Mouse (Mus musculus) urinary bladder, postnatal 25 days (tissue): ENCODE data around the gene Mtr.

Experiments
- DNase-seq: peaks from one replicate; pipeline ENCODE4 v3.0.0; 2022; ENCODE audit warnings: low spot score

Mtr gene

DNA sequence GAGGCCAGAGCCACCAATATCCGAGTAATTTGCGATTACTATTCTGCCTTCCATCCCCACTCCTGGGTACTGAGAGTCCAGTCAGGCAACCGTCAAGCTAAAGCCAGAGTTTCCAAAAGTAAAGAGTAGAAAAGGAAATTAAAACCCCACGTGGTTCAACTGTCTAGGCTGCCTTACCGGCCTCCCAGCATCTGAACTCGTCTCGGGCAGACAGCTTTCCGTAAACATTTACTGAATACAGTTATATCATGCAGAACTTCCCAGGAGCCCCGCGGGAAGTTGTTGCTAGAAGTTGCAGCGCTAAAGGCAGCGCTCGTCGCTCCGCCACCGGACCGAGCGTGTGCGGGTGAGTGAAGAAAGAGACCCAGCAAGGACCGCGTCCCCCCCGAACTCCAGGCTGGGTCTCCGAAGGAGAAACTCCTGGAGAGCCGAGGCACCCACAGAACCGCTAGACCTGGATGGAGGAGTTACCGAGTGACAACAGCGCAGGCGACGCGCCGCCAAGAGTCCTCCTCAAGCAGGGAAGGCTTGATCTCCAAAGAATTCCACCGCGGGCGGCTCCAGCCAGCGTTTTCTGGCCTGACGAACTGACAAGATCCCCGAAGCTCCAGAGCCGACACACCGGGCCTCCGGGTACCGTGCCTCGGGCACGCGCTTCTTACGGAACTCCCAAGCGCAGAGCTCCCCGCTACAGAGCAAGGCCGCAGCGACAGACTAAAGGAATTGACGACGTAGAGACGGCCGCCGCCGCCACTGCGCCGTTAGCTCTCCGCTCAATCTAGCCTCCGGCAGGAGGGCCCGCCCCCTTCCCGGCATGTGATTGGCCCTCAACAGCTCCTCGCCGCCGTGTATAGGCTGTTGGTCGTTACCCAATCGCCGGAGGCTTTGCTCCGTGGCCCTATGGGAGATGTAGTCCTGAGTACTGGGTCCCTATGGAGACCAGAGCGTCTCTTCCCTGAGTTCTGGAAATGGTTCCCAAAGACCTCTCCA lies at the start of gene Mtr:
TSS of gene Mtr (minus strand) at position 723 of the 990 bp plus-strand sequence.
- DNase-seq, result peak; percentile 90

DNA sequence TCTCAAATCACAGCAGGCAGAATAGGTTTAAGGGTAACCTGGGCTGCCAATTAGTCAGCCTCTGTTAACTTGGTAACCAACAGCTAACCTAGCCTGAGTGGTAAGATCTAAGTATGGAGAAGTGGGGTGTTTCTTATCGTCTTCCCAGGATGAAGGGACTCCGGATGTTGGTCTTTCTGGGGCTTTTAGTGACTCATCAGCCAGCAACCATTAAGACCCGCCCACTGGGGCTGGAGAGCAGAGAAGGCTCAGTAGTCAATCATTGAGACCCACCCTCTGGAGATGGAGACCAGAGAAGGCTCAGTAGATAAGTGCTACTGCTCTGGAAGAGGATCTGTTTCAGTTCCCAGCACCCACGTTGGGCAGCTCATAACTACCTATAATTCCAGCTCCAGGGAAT lies 49.4 kb upstream of the Mtr start:
- DNase-seq, result no peak

DNA sequence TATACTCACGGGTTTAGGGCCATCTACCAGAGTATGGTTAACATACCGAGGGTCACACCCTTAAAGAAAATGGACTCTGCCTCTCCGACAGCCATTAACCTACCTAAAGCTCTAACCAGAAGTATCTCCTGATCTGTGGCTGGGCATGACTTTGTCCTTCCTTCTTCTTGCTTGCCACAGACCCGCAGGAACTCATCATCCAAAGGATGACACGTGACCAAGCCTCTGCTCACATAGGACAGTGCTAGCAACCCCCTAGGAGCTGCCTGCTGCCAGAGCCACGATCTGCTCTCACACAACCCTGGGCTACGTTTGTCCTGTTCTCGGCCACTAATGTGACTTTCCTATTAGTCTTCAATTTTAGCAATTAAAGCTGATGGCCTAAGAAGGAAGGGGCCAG lies 47.6 kb upstream of the Mtr start:
- no peak for DNase-seq

DNA sequence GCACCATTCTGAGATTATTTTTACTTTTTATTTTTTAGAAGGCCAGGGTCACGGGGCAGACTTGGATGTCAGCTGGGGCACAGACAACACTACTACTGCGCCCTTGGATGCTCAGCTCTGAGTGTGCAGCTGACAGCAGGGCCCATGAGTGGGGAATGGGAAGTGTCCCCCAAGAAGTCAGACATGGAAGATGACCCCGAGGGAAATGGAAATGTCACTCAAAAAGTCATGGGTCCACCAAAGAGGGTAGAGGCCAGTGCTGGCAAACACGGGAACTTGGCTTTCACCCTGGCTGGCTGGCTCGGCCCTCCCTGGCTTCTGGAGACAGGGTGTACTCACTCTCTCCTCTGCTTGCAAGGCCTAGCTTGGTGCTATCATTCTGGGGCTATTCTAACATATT lies 47.1 kb upstream of the Mtr start:
- no peak for DNase-seq

DNA sequence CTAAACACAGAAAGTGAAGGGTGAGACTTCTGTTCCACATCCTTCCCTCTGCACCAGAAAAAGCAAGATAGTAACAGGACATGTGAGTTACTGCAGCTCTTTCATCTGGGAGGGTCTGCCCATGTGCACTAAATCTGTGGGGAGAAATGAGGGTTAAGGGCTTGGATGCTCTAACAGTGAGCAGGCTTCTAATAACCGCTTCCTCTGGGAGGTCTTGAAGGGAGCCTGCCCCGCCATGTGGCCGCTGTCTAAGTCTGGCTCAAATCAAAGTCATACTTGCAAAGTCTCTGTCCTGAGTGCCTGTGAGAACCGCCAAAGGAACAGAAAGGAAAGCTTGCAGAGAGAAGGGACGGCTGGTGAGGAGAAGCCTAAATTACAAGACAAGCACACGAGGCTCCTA lies 39.9 kb upstream of the Mtr start:
- DNase-seq, result no peak

DNA sequence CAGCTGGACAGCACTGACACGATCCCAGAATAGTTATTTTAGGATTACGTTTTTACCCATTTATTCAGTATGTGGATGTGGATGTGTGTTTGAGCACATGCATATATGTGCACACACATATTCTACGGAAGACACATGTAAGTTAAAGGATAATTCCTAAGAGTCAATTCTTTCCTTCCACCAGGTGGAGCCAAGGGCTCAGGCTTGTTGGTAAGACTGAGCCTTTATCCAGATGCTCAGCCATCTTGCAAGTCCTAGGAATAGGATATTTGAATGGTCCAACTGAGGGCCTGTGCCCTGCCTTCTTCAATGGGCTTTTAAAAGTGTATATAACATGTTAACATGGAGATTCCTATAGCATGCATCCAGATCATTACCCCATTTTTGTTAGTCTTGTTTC lies 38.8 kb upstream of the Mtr start:
- no peak for DNase-seq

DNA sequence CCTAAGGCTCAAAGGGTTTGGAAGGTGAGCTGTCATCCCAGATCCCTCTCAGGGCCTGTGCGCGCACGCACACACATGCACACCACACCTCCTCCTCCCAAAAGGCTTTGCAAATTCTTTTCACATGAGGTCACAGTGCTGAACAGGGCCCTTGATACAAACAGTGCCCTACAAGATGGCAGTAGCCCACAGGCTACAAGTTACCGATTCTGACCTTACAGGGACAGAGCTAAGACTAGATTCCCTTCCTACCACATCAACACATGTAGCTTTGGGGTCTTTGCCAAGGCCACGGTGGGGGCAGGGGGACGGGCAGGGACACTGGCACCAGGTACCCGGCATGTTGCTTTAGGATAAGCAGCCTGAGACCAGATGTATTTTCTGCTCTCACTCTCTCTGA lies 35.9 kb upstream of the Mtr start:
- no peak for DNase-seq

DNA sequence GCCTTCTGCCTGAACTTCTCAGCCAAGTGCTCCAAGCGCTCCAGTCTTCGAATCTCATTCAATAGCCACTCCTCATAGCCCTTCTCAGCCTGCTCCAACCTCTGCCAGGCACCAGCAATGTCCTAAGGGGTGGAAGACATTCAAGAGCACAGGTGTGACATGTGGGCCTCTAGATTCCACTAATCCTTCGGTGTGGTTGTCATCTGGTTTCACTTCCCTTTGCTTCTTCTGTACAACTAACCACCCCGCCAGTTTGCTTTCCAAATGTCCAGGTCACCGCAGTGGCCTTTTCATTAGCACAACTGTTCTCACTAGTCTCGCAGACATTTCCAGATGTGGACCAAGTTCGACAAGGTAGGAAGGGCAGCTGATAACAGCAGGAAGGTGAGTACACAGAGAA lies 32.8 kb upstream of the Mtr start:
- no peak for DNase-seq

DNA sequence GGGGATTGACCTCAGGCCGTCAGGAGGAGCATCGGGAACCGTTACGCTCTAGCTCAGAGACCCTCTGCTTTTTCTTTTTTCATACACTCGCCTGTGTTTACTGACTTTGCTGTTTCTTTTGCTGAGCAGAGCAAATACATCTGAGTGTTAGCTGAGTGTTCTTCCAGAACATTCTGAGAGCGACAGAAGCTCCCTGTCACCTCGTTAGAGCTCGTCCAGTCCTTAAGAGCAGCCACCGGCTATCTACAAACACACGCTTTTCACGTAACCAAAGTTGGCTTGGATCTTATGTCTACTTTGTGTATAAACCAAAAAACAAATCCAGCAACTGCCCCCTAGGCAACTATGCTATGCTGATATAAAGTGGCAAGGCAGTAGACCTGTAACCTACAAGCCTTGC lies 26.6 kb upstream of the Mtr start:
- no peak for DNase-seq

DNA sequence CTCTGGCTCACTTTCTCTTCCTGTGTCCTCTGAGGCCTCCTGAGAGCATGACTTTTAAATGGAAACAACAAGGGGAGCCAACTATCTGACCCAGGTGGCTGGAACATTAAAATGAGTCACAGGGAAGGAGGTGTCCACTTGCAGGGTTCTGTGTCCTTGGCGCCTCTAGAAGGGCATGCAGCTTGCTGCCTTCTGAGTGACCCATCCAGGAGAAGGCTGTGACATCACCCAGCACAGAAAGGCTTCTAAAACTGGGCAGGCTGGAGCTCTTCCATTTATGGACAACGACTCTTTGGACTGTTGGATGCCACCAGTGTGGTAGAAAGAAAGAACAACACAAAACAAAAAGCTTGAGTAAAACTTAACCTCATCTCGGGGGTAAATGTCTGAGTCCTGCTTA lies 25.9 kb upstream of the Mtr start:
- no peak for DNase-seq

DNA sequence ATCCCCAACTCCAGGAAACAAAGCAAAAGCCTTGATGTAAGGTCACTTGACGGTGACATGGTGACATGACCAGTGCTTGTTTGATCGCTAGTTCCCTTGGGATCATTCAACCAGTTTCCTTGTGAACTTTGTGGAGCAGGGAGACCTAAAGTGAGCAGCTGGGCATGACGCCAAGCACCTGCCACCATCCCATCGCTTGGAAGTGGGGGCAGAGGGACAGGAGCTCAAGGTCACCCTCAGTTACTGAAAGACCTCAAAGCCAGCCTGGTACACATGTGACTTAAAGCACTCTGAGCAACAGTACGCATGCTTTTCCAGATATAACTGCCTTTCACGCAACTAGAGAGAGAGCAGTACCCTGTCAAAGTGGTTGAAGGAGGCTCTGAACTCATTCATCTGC lies 16.8 kb upstream of the Mtr start:
- DNase-seq, result no peak

DNA sequence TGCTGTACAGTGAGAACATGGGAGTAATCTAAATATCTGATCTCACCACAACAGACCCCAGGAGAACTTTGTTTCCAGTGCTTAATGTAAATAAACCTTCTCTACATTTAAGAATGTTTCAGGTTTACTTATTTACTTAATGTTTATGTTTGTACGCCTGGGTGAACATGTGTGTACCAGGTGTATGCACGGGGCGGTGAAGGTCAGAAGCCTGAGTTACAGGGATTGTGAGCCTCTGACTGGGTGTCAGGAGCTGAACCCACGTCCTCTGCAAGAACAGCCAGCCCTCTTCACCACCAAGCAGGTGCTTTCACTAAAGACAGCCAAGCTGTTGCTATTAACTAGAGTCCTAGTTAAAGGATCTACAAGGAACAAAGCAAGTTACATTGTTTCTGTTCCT lies 16.3 kb upstream of the Mtr start:
- no peak for DNase-seq

DNA sequence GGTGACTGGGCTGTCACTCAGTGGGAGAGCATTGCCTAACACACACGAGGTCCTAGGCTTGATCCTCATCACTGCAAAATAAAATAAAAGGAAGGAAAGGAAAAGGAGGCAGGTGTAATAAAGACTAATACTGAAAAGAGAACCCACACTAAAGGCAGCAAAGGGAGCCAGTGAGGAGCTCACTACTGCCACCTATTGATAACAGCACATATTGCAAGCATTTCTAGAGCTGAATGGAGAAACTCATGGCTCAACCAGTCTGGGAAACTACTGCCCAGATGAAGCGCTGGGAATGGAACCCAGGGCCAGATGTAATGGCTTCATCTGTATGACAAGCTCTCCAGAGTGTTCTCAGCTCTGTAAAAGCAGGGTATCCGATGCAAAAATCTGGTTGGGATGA lies 15.0 kb upstream of the Mtr start:
- no peak for DNase-seq

DNA sequence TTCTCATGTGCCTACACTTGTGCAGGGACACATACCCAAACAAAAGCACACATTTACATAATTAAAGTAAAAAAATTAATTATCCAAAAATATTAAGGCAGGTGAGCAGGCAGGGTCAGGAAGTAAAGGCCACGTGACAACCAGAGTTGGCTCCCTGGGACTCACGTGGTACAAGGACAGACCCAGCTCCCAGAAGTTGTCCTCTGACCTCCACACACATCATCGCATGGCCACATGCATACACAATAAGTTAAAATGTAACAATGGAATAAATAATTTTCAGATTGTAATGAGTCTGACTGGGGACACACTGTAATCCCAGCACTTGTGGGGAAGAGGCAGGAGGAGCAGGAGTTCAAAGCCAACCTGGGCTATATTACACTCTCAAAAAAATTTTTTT lies 10.1 kb upstream of the Mtr start:
- DNase-seq, result no peak

DNA sequence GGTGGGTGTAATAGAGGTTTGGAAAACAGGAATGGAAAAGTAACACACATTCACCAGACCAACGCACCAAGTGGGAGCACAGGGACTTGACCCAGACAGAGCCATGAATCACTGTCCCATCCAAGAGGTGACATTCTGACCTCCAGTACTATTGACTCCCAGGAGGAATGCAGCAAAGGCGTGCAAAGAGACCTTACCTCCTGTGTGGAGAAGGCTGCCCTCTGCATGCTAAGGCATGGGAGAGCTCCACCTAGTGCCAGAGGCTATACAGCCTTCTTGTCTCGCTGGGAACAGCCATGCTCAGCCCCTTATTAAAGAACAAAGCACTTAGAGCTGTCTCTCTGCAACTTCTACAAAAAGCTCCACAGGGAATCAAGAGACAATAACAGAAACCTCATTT lies 9.2 kb upstream of the Mtr start:
- DNase-seq, result no peak

DNA sequence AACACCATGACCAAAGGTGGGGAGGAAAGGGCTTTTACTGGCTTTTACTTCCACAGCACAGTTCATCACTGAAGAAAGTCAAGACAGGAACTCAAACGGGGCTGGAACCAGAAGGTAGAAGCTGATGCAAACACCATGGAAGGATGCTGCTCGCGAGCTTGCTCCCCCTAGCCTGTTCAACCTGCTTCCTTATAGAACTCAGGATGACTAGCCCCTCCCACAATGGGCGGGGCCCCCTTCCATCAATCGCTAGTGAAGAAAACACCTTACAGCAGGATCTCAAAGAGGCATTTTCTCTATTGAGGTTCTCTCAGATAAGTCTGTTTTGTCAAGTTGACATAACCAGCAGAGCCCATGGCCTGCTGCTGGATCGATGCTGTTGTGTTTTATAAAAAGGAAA lies 6.1 kb upstream of the Mtr start:
- DNase-seq, result no peak

DNA sequence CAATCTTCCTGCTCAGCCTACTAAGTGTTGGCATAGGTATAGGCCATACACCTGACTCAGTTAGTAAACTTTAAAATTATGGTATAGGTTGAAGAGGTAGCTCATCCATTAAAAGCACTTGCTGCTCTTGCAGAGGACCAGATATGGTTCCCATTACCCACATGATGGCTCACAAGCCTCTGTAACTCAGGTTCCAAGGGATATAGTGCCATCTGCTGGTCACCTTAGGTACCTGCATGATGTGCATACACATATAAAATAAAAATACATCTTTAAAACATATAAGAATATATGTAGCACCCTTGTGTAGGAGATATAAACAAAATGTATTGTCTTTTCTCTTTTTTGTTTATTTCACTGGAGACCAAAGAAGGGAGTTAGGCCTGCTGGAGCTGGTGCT lies 3.6 kb upstream of the Mtr start:
- DNase-seq, result no peak

DNA sequence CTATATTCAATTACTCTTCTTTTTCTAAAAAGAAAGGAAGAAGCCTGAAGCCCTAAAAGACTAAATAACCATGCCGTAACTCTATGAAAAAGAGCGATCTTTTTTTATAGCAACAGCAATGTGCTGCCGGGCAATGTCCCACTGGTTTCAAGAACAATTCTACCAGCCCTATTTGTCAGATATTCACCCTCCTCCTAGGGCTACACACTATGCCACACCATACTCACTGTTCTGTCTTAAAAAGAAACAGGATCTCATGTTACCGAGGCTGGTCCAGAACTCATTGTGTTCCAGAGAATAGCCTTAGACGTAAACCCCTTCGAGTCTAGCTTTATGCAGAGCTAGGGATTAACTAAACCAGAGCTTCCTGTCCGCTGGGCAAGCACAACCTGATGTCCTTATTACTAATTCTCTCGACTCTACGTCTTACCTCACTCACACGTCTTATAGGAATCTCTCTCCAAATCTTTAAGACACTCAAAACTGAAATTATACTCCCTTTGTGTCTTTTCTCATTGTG lies 982 bp downstream of the Mtr start:
- no peak for DNase-seq

DNA sequence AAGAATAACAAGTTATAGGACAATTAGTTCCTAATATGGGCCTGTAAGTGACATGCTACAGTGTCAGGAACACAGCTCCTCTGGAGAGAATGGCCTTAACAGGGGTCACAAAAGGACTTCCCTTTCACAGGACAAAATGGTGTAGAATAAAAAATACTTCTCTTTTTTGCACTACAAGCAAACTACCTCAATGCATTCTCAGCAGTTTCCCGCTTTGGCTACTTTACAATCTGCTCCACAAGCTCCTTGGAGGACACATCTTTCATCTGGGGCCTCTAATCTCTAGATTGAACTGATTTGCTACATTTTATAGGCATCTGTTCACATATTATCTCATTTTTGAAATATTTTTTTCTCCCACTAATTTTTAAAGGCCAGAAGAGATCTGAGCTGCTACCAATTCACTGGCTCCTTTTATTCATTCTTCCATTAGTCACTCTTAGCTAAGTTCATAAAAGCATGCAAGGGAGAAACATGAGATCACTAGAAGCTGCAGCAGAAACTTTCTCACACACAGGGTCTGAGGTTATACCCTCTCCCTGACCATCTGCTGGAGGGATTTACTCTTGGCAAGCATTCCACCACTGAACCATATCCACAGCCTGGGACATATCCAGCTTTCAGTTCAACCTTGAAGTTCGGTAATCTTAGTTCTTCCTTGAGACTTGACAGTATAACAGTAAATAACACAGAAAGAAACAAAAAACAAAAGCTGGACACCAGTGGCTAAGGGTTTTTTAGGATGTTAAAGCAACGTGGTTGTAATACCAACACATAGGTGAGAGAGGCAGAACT lies 1.8 kb downstream of the Mtr start:
- no peak for DNase-seq

DNA sequence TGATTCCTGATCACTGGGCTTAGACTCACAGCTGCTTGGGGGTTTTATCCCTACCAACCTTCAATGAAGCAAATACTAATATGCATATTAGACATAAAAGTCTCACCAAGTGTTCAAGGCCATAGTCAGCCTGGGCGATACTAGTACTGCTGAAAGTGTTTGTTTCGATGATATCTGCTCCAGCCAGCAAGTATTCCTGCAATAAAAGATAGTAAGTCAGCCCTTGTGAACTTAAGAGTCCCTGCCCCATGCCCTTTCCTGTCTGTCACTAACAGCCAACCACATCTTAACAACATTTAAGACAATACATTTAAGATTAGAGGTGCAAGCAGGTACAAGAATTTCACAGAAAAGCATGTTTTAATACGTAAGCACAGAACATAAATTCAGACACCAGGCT lies 7.4 kb downstream of the Mtr start:
- DNase-seq, result no peak

DNA sequence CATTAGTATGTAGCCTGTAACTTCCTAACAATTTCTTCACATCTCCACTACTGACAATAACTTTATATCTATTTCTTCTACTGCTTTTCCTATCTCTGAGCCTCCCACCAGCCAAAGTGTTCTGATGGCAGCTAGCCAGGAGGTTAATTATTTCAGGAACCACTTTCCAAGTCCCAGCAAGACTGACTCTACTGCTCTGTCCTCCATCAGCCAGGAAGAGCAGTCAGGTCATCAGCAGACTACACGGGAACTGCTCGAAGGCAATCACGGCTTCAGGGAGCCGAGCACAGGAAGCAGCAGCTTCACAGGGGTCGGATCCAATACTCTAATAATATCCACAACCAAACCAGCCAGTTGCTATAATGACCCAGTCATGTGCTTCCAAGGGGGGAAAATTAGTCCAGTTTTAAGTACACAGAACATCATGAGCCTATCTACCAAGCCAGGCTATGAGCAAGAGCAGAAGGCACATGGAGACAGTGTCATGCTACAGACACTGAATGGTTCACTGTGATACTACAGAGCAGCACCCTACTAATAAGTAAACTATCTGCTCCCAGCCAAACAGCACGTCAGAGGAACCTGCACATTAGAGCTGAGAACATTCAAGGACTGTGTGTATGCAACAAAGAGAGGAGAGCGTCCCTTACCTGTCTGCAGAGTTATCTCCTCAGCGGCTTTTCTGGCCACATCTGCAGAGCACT lies 8.6 kb downstream of the Mtr start:
- DNase-seq, result no peak

DNA sequence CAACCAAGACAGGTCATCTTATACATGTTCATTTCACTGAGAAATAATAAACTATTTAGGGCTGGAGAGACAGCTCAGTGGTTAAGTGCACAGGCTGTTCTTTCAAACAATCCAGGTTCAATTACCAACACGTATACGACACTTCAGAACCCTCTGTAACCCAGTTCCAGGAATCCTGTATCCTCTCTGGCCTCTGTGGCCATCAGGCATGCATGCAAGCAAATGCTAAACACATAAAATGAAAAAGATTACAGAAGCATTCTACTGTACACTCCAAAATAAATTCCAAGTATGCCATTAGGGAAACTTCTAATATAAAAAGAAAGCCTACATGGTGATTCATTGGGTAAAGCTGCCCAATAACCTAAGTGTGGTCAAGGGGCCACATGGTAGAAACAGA lies 12.0 kb downstream of the Mtr start:
- no peak for DNase-seq

DNA sequence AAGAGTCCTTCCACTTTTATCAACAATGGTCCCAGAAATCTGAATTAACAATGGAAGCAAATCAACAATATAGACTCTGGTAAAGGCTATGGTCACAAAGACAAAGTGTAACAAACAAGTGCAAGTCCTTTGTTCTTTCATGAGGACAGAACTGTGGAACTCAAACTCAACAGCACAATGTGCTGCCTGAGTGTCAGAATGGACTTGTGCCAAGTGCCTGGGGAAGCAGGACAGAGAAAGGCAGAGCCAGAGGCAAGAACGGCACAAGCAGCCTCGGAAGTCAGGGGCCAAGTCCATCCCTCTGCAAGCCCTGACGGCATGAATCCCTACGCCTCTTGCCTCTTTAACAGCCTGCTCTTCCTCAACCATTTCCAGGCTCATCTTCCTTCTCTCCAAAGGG lies 13.9 kb downstream of the Mtr start:
- no peak for DNase-seq
